Mouse (Mus musculus) forebrain, embryonic 10.5 days (tissue): ENCODE data around the gene Gdf7. TPM values are rescaled to one million over a fixed set of nuclear protein-coding genes. Genes with fewer than 3 reads are reported as not detected.

Experiments used
- DNase-seq: peaks from one replicate; pipeline ENCODE4 v3.0.0-alpha.2; 2017; ENCODE audit warnings: low spot score; ENCODE audit errors: extremely low spot score
- H3K27ac ChIP-seq: fragments of 300-500 bp; sonication (generic); 2 replicates; pipeline ENCODE4 v1.5.1; 2016; ENCODE audit warnings: mild to moderate bottlenecking
- H3K27me3 ChIP-seq: fragments of 300-500 bp; sonication (generic); 2 replicates; pipeline ENCODE4 v1.6.1; 2016; ENCODE audit warnings: mild to moderate bottlenecking; ENCODE audit not compliant: poor library complexity, severe bottlenecking
- H3K36me3 ChIP-seq: fragments of 300-500 bp; sonication (generic); replicated peaks from 2 replicates; pipeline ENCODE4 v1.6.1; 2016; ENCODE audit warnings: mild to moderate bottlenecking, moderate library complexity
- H3K4me1 ChIP-seq: fragments of 300-500 bp; sonication (generic); 2 replicates; pipeline ENCODE4 v1.6.1; 2016
- H3K4me3 ChIP-seq: fragments of 300-500 bp; sonication (generic); 2 replicates; pipeline ENCODE4 v1.5.1; 2016; ENCODE audit warnings: mild to moderate bottlenecking, moderate library complexity
- H3K9me3 ChIP-seq: fragments of 300-500 bp; sonication (generic); 2 replicates; pipeline ENCODE4 v1.6.1; 2016; ENCODE audit warnings: mild to moderate bottlenecking, moderate library complexity
- WGBS: fragments of 180-500 bp; shearing (Covaris S2); methylation state at CpG from one replicate; pipeline ENCODE4 v1.1.7; 2016; 5-methylcytosine and 5-hydroxymethylcytosine counted together
- polyA plus RNA-seq: library from polyadenylated mRNA; unstranded; fragments of >200 nt; fragmentation: Nextera tagmentation; extraction: Ambion mirVana; gene quantifications from 2 replicates; pipeline ENCODE4 v1.2.1, GENCODE M21; 2016

The Gdf7 gene
- polyA plus RNA-seq, 1 experiment from 2014 or later: not detected

GRCm38 (mm10) chr12:8325245-8325942 is 23.6 kb upstream of the Gdf7 start:
- WGBS: 93% methylated on average over 13 of the region's 13 CpGs
- no peaks in the 10 kb centered on the region for H3K9me3 ChIP-seq
- no peak for DNase-seq
- H3K27me3 ChIP-seq: no peaks in the 10 kb centered on the region
- peaks cover 15% of the 10 kb centered on the region for H3K4me1 ChIP-seq
- peaks cover 47% of the 10 kb centered on the region for H3K36me3 ChIP-seq
- no peak overlapping the region for H3K27ac ChIP-seq
- H3K4me3 ChIP-seq: no peak overlapping the region

- peaks cover 18% of the 10 kb centered on the region for H3K4me1 ChIP-seq
- peaks cover 48% of the 10 kb centered on the region for H3K36me3 ChIP-seq
- no peaks in the 10 kb centered on the region for H3K9me3 ChIP-seq
- WGBS: 90% methylated on average over 10 of the region's 10 CpGs
- H3K4me3 ChIP-seq: no peak overlapping the region
- no peaks in the 10 kb centered on the region for H3K27me3 ChIP-seq
- H3K27ac ChIP-seq: no peak overlapping the region
- DNase-seq: no peak
Measured at GRCm38 (mm10) chr12:8324086-8324485, 22.3 kb upstream of the Gdf7 start.

- Histone ChIP-seq H3K27ac (no peak overlapping the region), H3K9me3 (no peaks in the 10 kb centered on the region), H3K4me1 (0 out of 2 replicates have a peak, but pooled peaks cover 3% of the 10 kb centered on the region), H3K4me3 (no peak overlapping the region), H3K36me3 (peaks cover 49% of the 10 kb centered on the region), H3K27me3 (no peaks in the 10 kb centered on the region)
- no peak for DNase-seq
- 91% methylated on average over 10 of the region's 10 CpGs for WGBS
Measured at GRCm38 (mm10) chr12:8321506-8321905, 19.8 kb upstream of the Gdf7 start.

- Histone ChIP-seq H3K9me3 (no peaks in the 10 kb centered on the region), H3K36me3 (peaks cover 49% of the 10 kb centered on the region), H3K4me1 (0 out of 2 replicates have a peak, but pooled peaks cover 3% of the 10 kb centered on the region), H3K27ac (no peak overlapping the region), H3K4me3 (no peak overlapping the region), H3K27me3 (no peaks in the 10 kb centered on the region)
- 52% methylated on average over 5 of the region's 5 CpGs for WGBS
- DNase-seq: peak; percentile 74
Measured at GRCm38 (mm10) chr12:8320084-8320713, 18.4 kb upstream of the Gdf7 start.

- peaks cover 22% of the 10 kb centered on the region for H3K4me1 ChIP-seq
- peaks cover 33% of the 10 kb centered on the region for H3K36me3 ChIP-seq
- no peak overlapping the region for H3K4me3 ChIP-seq
- WGBS: 90% methylated on average over 5 of the region's 5 CpGs
- DNase-seq: no peak
- H3K27ac ChIP-seq: no peak overlapping the region
- H3K9me3 ChIP-seq: no peaks in the 10 kb centered on the region
- peaks cover 20% of the 10 kb centered on the region for H3K27me3 ChIP-seq
Measured at GRCm38 (mm10) chr12:8316541-8316940, 14.8 kb upstream of the Gdf7 start.

- Histone ChIP-seq H3K4me1 (peaks cover 36% of the 10 kb centered on the region), H3K4me3 (peak overlapping the region; percentile 67), H3K27me3 (peaks cover 45% of the 10 kb centered on the region), H3K36me3 (peaks cover 11% of the 10 kb centered on the region), H3K27ac (peak overlapping the region; percentile 83), H3K9me3 (no peaks in the 10 kb centered on the region)
- DNase-seq: no peak
- WGBS: 22% methylated on average over 12 of the region's 12 CpGs
Measured at GRCm38 (mm10) chr12:8313773-8314172, 12.0 kb upstream of the Gdf7 start.

GRCm38 (mm10) chr12:8313270-8313771 is 11.6 kb upstream of the Gdf7 start, which contains the start of gene Hs1bp3:
Gene Hs1bp3 (plus strand): TSS chr12:8313432.
- Histone ChIP-seq H3K4me1 (peaks cover 36% of the 10 kb centered on the region), H3K27me3 (peaks cover 45% of the 10 kb centered on the region), H3K4me3 (peak within 1 kb of the TSS; percentile 67), H3K27ac (peak within 1 kb of the TSS; percentile 83), H3K9me3 (no peaks in the 10 kb centered on the region), H3K36me3 (peaks cover 6% of the 10 kb centered on the region)
- WGBS: under 1% methylated on average over 38 of the region's 38 CpGs
- DNase-seq: peak; percentile 90

- no peak for DNase-seq
- 89% methylated on average over 4 of the region's 4 CpGs for WGBS
- Histone ChIP-seq H3K27me3 (peaks cover 49% of the 10 kb centered on the region), H3K36me3 (no peaks in the 10 kb centered on the region), H3K27ac (no peak overlapping the region), H3K4me3 (no peak overlapping the region), H3K4me1 (peaks cover 36% of the 10 kb centered on the region), H3K9me3 (no peaks in the 10 kb centered on the region)
Measured at GRCm38 (mm10) chr12:8312266-8312665, 10.5 kb upstream of the Gdf7 start.

GRCm38 (mm10) chr12:8310992-8311391 is 9.2 kb upstream of the Gdf7 start:
- Histone ChIP-seq H3K36me3 (no peaks in the 10 kb centered on the region), H3K27me3 (peaks cover 54% of the 10 kb centered on the region), H3K4me1 (peaks cover 45% of the 10 kb centered on the region), H3K27ac (no peak overlapping the region), H3K9me3 (no peaks in the 10 kb centered on the region), H3K4me3 (no peak overlapping the region)
- no peak for DNase-seq
- 47% methylated on average over 17 of the region's 17 CpGs for WGBS

- peaks cover 78% of the 10 kb centered on the region for H3K27me3 ChIP-seq
- WGBS: 56% methylated on average over 1 of the region's 1 CpGs
Measured at GRCm38 (mm10) chr12:8306910-8307309, 5.2 kb upstream of the Gdf7 start.

GRCm38 (mm10) chr12:8306432-8306831 is 4.7 kb upstream of the Gdf7 start:
- Histone ChIP-seq H3K9me3 (no peaks in the 10 kb centered on the region), H3K27ac (no peak overlapping the region), H3K4me1 (peaks cover 41% of the 10 kb centered on the region), H3K36me3 (no peaks in the 10 kb centered on the region), H3K4me3 (no peak overlapping the region), H3K27me3 (peaks cover 78% of the 10 kb centered on the region)
- WGBS: 6% methylated on average over 5 of the region's 5 CpGs
- DNase-seq: peak; percentile 75

More at GRCm38 (mm10) chr12:8306910-8307309, 5.2 kb upstream of the Gdf7 start:
- Histone ChIP-seq H3K27ac (no peak overlapping the region), H3K36me3 (no peaks in the 10 kb centered on the region), H3K4me3 (no peak overlapping the region), H3K9me3 (no peaks in the 10 kb centered on the region), H3K4me1 (peaks cover 38% of the 10 kb centered on the region)
- DNase-seq: no peak

- H3K4me3 ChIP-seq: no peak overlapping the region
- no peaks in the 10 kb centered on the region for H3K9me3 ChIP-seq
- peaks cover 78% of the 10 kb centered on the region for H3K27me3 ChIP-seq
- no peaks in the 10 kb centered on the region for H3K36me3 ChIP-seq
- DNase-seq: no peak
- 37% methylated on average over 2 of the region's 2 CpGs for WGBS
- H3K27ac ChIP-seq: no peak overlapping the region
- peaks cover 38% of the 10 kb centered on the region for H3K4me1 ChIP-seq
Measured at GRCm38 (mm10) chr12:8305258-8305657, 3.5 kb upstream of the Gdf7 start.
